Mouse (Mus musculus) MEL (cell line): ENCODE measurements at regions not wholly inside any gene's neighbourhood (a gene's known extent, or its start where the extent isn't known, plus 50 kb on each side); places are given as distances from the start of the nearest gene placed in this dataset.

Experiments used
- DNase-seq: peaks from one replicate; pipeline ENCODE4 v3.0.0; 2011; ENCODE audit warnings: low read depth, low spot score
- H3K27ac ChIP-seq: 2 replicates; pipeline ENCODE4 v1.5.1; 2012; ENCODE audit warnings: low read depth, mild to moderate bottlenecking, control low read depth, low read length, moderate library complexity; ENCODE audit not compliant: control insufficient read depth
- H3K27me3 ChIP-seq, 2 experiments: fragments of 150-350 bp in 1 of 2; sonication (generic) in 1 of 2; 2 replicates each; pipeline ENCODE4 v1.6.1; 2012; ENCODE audit warnings: low read length in 2 of 2, mild to moderate bottlenecking in 2 of 2, improper control_type of control experiment in 1 of 2, moderate library complexity in 1 of 2; ENCODE audit not compliant: insufficient read depth in 2 of 2, control insufficient read depth in 1 of 2
- H3K36me3 ChIP-seq, 2 experiments: 2 replicates each; pipeline ENCODE4 v1.6.1; 2012 to 2014; ENCODE audit warnings: low read length in 2 of 2, improper control_type of control experiment in 1 of 2, inconsistent platforms in 1 of 2, mild to moderate bottlenecking in 1 of 2; ENCODE audit not compliant: insufficient read depth in 2 of 2, control insufficient read depth in 1 of 2
- H3K4me1 ChIP-seq, 2 experiments: fragments of 150-350 bp in 1 of 2; sonication (generic) in 1 of 2; 2 replicates each; pipeline ENCODE4 v1.6.1; 2012; ENCODE audit warnings: low read length in 2 of 2, improper control_type of control experiment in 1 of 2, mild to moderate bottlenecking in 1 of 2; ENCODE audit not compliant: insufficient read depth in 2 of 2, control insufficient read depth in 1 of 2
- H3K4me3 ChIP-seq, 2 experiments: fragments of 150-350 bp in 1 of 2; sonication (generic) in 1 of 2; 2 replicates each; pipeline ENCODE4 v1.5.1; 2012; ENCODE audit warnings: low read depth in 2 of 2, low read length in 2 of 2, mild to moderate bottlenecking in 2 of 2, moderate library complexity in 2 of 2, control low read depth in 1 of 2, improper control_type of control experiment in 1 of 2; ENCODE audit not compliant: control insufficient read depth in 1 of 2, insufficient read depth in 1 of 2
- H3K79me2 ChIP-seq: 2 replicates; pipeline ENCODE4 v1.6.1; 2012; ENCODE audit warnings: mild to moderate bottlenecking, low read length, moderate library complexity; ENCODE audit not compliant: control insufficient read depth, poor library complexity, insufficient read depth
- H3K9ac ChIP-seq: 2 replicates; pipeline ENCODE4 v1.6.1; 2012; ENCODE audit warnings: low read depth, mild to moderate bottlenecking, control low read depth, low read length, moderate library complexity; ENCODE audit not compliant: control insufficient read depth, poor library complexity, severe bottlenecking
- H3K9me3 ChIP-seq: fragments of 150-350 bp; sonication (generic); replicated peaks from 2 replicates; pipeline ENCODE4 v1.6.1; 2012; ENCODE audit warnings: mild to moderate bottlenecking, low read length, improper control_type of control experiment, moderate library complexity; ENCODE audit not compliant: insufficient read depth
- CHD1 ChIP-seq: IDR thresholded peaks from 2 replicates; pipeline ENCODE4 v1.6.1; 2012; ENCODE audit warnings: low read depth, mild to moderate bottlenecking, inconsistent platforms, low read length, improper control_type of control experiment
- CTCF ChIP-seq, 3 experiments: IDR thresholded peaks in 2 of 3; conservative IDR thresholded peaks in 1 of 3; 2 replicates each; pipeline ENCODE4 v1.5.1; 2011 to 2012; ENCODE audit warnings: low read length in 3 of 3, low read depth in 2 of 3, mild to moderate bottlenecking in 2 of 3, improper control_type of control experiment in 1 of 3, inconsistent platforms in 1 of 3, mixed read lengths in 1 of 3, moderate library complexity in 1 of 3; ENCODE audit not compliant: control insufficient read depth in 1 of 3, insufficient read depth in 1 of 3, poor library complexity in 1 of 3, severe bottlenecking in 1 of 3
- GABPA ChIP-seq: IDR thresholded peaks from 2 replicates; pipeline ENCODE4 v1.6.1; 2012; ENCODE audit warnings: low read depth, mild to moderate bottlenecking, inconsistent platforms, low read length, improper control_type of control experiment, moderate library complexity
- GATA1 ChIP-seq: IDR thresholded peaks from 2 replicates; pipeline ENCODE4 v1.6.1; 2011; ENCODE audit warnings: low read depth, low read length, improper control_type of control experiment
- KAT2A ChIP-seq: conservative IDR thresholded peaks from 2 replicates; pipeline ENCODE4 v1.6.1; 2012; ENCODE audit warnings: low read depth, low read length, improper control_type of control experiment, inconsistent platforms
- MAFK ChIP-seq: IDR thresholded peaks from 2 replicates; pipeline ENCODE4 v1.6.1; 2011; ENCODE audit warnings: low read depth, mild to moderate bottlenecking, low read length, improper control_type of control experiment, borderline replicate concordance
- MEF2A ChIP-seq: IDR thresholded peaks from 2 replicates; pipeline ENCODE4 v1.6.1; 2014; ENCODE audit warnings: low read depth, mild to moderate bottlenecking, inconsistent platforms, low read length, improper control_type of control experiment; ENCODE audit not compliant: poor library complexity, insufficient replicate concordance, severe bottlenecking; ENCODE audit errors: extremely low read depth
- MXI1 ChIP-seq: IDR thresholded peaks from 2 replicates; pipeline ENCODE4 v1.6.1; 2011; ENCODE audit warnings: mild to moderate bottlenecking, low read depth, low read length, improper control_type of control experiment
- MYB ChIP-seq: IDR thresholded peaks from 2 replicates; pipeline ENCODE4 v1.6.1; 2011; ENCODE audit warnings: mild to moderate bottlenecking, low read depth, low read length, improper control_type of control experiment
- NELFE ChIP-seq: IDR thresholded peaks from 2 replicates; pipeline ENCODE4 v1.6.1; 2011; ENCODE audit warnings: low read depth, low read length, improper control_type of control experiment
- POLR2A ChIP-seq, 2 experiments: IDR thresholded peaks; 2 replicates each; pipeline ENCODE4 v1.6.1; 2011 to 2012; ENCODE audit warnings: low read length in 2 of 2, mild to moderate bottlenecking in 2 of 2, control low read depth in 1 of 2, improper control_type of control experiment in 1 of 2, low read depth in 1 of 2, moderate library complexity in 1 of 2; ENCODE audit not compliant: control insufficient read depth in 1 of 2, insufficient read depth in 1 of 2, poor library complexity in 1 of 2
- POLR2AphosphoS2 ChIP-seq: IDR thresholded peaks from 2 replicates; pipeline ENCODE4 v1.6.1; 2011; ENCODE audit warnings: low read length, improper control_type of control experiment
- POLR2AphosphoS5 ChIP-seq: IDR thresholded peaks from 2 replicates; pipeline ENCODE4 v1.6.1; 2012; ENCODE audit warnings: low read depth, borderline replicate concordance, mild to moderate bottlenecking, inconsistent platforms, low read length, moderate library complexity, mixed read lengths
- RCOR1 ChIP-seq: IDR thresholded peaks from 2 replicates; pipeline ENCODE4 v1.6.1; 2012; ENCODE audit warnings: low read depth, mild to moderate bottlenecking, inconsistent platforms, low read length, improper control_type of control experiment
- SMC3 ChIP-seq: IDR thresholded peaks from 2 replicates; pipeline ENCODE4 v1.6.1; 2011; ENCODE audit warnings: low read depth, low read length, improper control_type of control experiment
- TAL1 ChIP-seq: IDR thresholded peaks from 2 replicates; pipeline ENCODE4 v1.6.1; 2012; ENCODE audit warnings: mild to moderate bottlenecking, inconsistent platforms, low read length, moderate library complexity, mixed read lengths
- TCF12 ChIP-seq: IDR thresholded peaks from 2 replicates; pipeline ENCODE4 v1.6.1; 2014; ENCODE audit warnings: low read depth, mild to moderate bottlenecking, inconsistent platforms, low read length, improper control_type of control experiment, moderate library complexity
- UBTF ChIP-seq: IDR thresholded peaks from 2 replicates; pipeline ENCODE4 v1.6.1; 2012; ENCODE audit warnings: low read depth, mild to moderate bottlenecking, inconsistent platforms, low read length, improper control_type of control experiment, moderate library complexity, borderline replicate concordance; ENCODE audit not compliant: insufficient read depth
- USF1 ChIP-seq: IDR thresholded peaks from 2 replicates; pipeline ENCODE4 v1.6.1; 2014; ENCODE audit warnings: low read depth, mild to moderate bottlenecking, inconsistent platforms, low read length, improper control_type of control experiment, moderate library complexity
- ZC3H11A ChIP-seq: IDR thresholded peaks from 2 replicates; pipeline ENCODE4 v1.6.1; 2012; ENCODE audit warnings: low read depth, mild to moderate bottlenecking, inconsistent platforms, low read length, improper control_type of control experiment
- ZKSCAN1 ChIP-seq: IDR thresholded peaks from 2 replicates; pipeline ENCODE4 v1.6.1; 2012; ENCODE audit warnings: low read depth, mild to moderate bottlenecking, inconsistent platforms, low read length, improper control_type of control experiment, moderate library complexity
- ZMIZ1 ChIP-seq: IDR thresholded peaks from 2 replicates; pipeline ENCODE4 v1.6.1; 2012; ENCODE audit warnings: low read depth, mild to moderate bottlenecking, inconsistent platforms, low read length, improper control_type of control experiment, moderate library complexity
- ZNF384 ChIP-seq: IDR thresholded peaks from 2 replicates; pipeline ENCODE4 v1.6.1; 2012; ENCODE audit warnings: low read depth, mild to moderate bottlenecking, inconsistent platforms, low read length, improper control_type of control experiment

GRCm38 (mm10) chr17:47208886-47209585, 159.7 kb upstream of the Mrps10 start:
- H3K36me3 ChIP-seq: peaks cover 0 to 15% of the 10 kb centered on the region in 2 experiments; a peak in 2 of 4 replicates
- TF ChIP-seq CTCF (IDR thresholded peaks at IDR 0.05 in 2 of 3, conservative IDR thresholded peaks at IDR 0.05 in 1 of 3; ENCODE audit: control insufficient read depth in 1 of 3, insufficient read depth in 1 of 3, low read depth in 2 of 3, low read length in 3 of 3, poor library complexity in 1 of 3, severe bottlenecking in 1 of 3): no peak
- no peak for TF ChIP-seq USF1
- no peak for TF ChIP-seq SMC3
- no peak for TF ChIP-seq POLR2AphosphoS2
- no peak for TF ChIP-seq MAFK
- no peak for TF ChIP-seq TAL1
- no peak for TF ChIP-seq ZMIZ1
- no peak for TF ChIP-seq ZKSCAN1
- TF ChIP-seq MEF2A: no peak
- TF ChIP-seq CHD1: no peak
- no peak for TF ChIP-seq ZNF384
- no peak for TF ChIP-seq MYB
- TF ChIP-seq ZC3H11A: no peak
- no peak for TF ChIP-seq RCOR1
- TF ChIP-seq GATA1: no peak
- TF ChIP-seq, all 39 proteins: peak for 0
- Histone ChIP-seq H3K27ac (no peak overlapping the region), H3K27me3 (no peaks in the 10 kb centered on the region), H3K79me2 (no peaks in the 10 kb centered on the region), H3K4me1 (peaks cover 10 to 26% of the 10 kb centered on the region in 2 experiments), H3K9ac (no peak overlapping the region), H3K9me3 (no peaks in the 10 kb centered on the region), H3K4me3 (no peak overlapping the region)
- no peak for DNase-seq

GRCm38 (mm10) chr17:47207471-47207870, 161.2 kb upstream of the Mrps10 start:
- DNase-seq: no peak

More at GRCm38 (mm10) chr17:47207471-47207870, 161.2 kb upstream of the Mrps10 start:
- H3K27me3 ChIP-seq: no peaks in the 10 kb centered on the region
- no peaks in the 10 kb centered on the region for H3K79me2 ChIP-seq
- H3K27ac ChIP-seq: no peak overlapping the region
- no peak overlapping the region for H3K9ac ChIP-seq
- H3K36me3 ChIP-seq: peaks cover 0 to 14% of the 10 kb centered on the region in 2 experiments; a peak in 2 of 4 replicates
- H3K4me3 ChIP-seq: no peak overlapping the region
- H3K4me1 ChIP-seq: peaks cover 15 to 31% of the 10 kb centered on the region in 2 experiments
- H3K9me3 ChIP-seq: no peaks in the 10 kb centered on the region
- TF ChIP-seq NELFE (no peak), POLR2A (IDR thresholded peaks at IDR 0.05; ENCODE audit: control insufficient read depth in 1 of 2, insufficient read depth in 1 of 2, low read depth in 1 of 2, low read length in 2 of 2, poor library complexity in 1 of 2) (no peak), UBTF (no peak), MXI1 (no peak), GABPA (no peak), TCF12 (no peak), CTCF (IDR thresholded peaks at IDR 0.05 in 2 of 3, conservative IDR thresholded peaks at IDR 0.05 in 1 of 3; ENCODE audit: control insufficient read depth in 1 of 3, insufficient read depth in 1 of 3, low read depth in 2 of 3, low read length in 3 of 3, poor library complexity in 1 of 3, severe bottlenecking in 1 of 3) (no peak), KAT2A (no peak), POLR2AphosphoS5 (no peak), ZC3H11A (no peak)
